Mouse (Mus musculus) forebrain, embryonic 10.5 days (tissue): Measurements from ENCODE around the gene Olfr71. TPM values are rescaled to one million over a fixed set of nuclear protein-coding genes. Genes with fewer than 3 reads are reported as not detected.

Experiments
- DNase-seq: peaks from one replicate; pipeline ENCODE4 v3.0.0-alpha.2; 2017; ENCODE audit warnings: low spot score; ENCODE audit errors: extremely low spot score
- H3K27ac ChIP-seq: fragments of 300-500 bp; sonication (generic); 2 replicates; pipeline ENCODE4 v1.5.1; 2016; ENCODE audit warnings: mild to moderate bottlenecking
- H3K27me3 ChIP-seq: fragments of 300-500 bp; sonication (generic); 2 replicates; pipeline ENCODE4 v1.6.1; 2016; ENCODE audit warnings: mild to moderate bottlenecking; ENCODE audit not compliant: poor library complexity, severe bottlenecking
- H3K36me3 ChIP-seq: fragments of 300-500 bp; sonication (generic); replicated peaks from 2 replicates; pipeline ENCODE4 v1.6.1; 2016; ENCODE audit warnings: mild to moderate bottlenecking, moderate library complexity
- H3K4me1 ChIP-seq: fragments of 300-500 bp; sonication (generic); 2 replicates; pipeline ENCODE4 v1.6.1; 2016
- H3K4me3 ChIP-seq: fragments of 300-500 bp; sonication (generic); 2 replicates; pipeline ENCODE4 v1.5.1; 2016; ENCODE audit warnings: mild to moderate bottlenecking, moderate library complexity
- H3K9me3 ChIP-seq: fragments of 300-500 bp; sonication (generic); 2 replicates; pipeline ENCODE4 v1.6.1; 2016; ENCODE audit warnings: mild to moderate bottlenecking, moderate library complexity
- WGBS: fragments of 180-500 bp; shearing (Covaris S2); methylation state at CpG from one replicate; pipeline ENCODE4 v1.1.7; 2016; 5-methylcytosine and 5-hydroxymethylcytosine counted together
- polyA plus RNA-seq: library from polyadenylated mRNA; unstranded; fragments of >200 nt; fragmentation: Nextera tagmentation; extraction: Ambion mirVana; gene quantifications from 2 replicates; pipeline ENCODE4 v1.2.1, GENCODE M21; 2016

The Olfr71 gene
- polyA plus RNA-seq, result not detected in 2 replicates

- DNase-seq, result no peak
- Histone ChIP-seq H3K4me1 (peaks cover 4% of the 10 kb centered on the region), H3K9me3 (no peaks in the 10 kb centered on the region), H3K4me3 (no peak within 1 kb of the TSS), H3K27me3 (peaks cover 9% of the 10 kb centered on the region; the same call in 1 of the 2 replicates), H3K36me3 (no peaks in the 10 kb centered on the region), H3K27ac (no peak within 1 kb of the TSS)
- WGBS, result 86% methylated on average over 6 of the region's 6 CpGs
These were observed at the start of gene Olfr71 for GRCm38 (mm10) chr4:43709869-43710268. TSS of gene Olfr71 (minus strand) at chr4:43710255.

DNA sequence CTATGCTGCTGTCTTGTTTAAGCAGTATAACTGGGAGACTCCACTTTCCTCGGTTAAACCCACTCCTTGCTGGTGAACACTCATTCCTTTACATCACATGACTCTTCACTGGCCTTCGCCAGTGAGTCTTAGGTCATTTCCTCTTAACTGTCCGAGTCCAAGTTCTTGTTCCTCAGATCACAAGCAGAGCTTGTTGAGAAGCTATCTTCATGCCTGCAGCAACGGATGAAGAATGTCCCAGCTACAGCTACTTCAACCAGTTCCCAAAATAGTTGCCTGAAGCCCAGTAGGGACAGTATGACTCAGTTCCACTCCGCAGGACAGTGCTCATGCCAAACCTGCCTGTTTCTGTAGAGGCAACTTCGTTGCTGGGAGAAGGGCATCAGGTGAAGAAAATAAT lies 47.2 kb upstream of the Olfr71 start:
- Histone ChIP-seq H3K4me3 (no peak overlapping the region), H3K27ac (no peak overlapping the region)

DNA sequence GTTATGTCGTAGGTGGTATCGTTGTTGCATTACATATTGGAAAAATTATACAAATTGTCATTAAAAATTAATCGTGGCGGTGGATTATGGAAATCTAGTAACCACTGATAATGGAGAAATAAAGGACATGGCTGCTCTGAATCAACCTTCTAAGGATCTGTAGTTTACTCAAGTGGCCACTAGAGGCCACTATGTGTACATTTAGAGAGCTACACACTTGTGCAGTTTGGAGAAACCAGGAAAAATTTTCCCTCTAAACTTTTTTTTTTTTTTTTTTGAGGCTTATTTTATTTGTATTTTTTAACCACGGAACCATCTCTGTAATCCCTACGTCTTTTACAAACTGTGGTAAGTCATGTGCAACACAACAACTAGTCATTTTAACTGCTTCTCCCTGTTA lies 35.1 kb upstream of the Olfr71 start:
- Histone ChIP-seq H3K9me3 (no peaks in the 10 kb centered on the region), H3K27me3 (no peaks in the 10 kb centered on the region), H3K27ac (no peak overlapping the region), H3K4me1 (peaks cover 15% of the 10 kb centered on the region), H3K36me3 (no peaks in the 10 kb centered on the region), H3K4me3 (no peak overlapping the region)
- WGBS, result 24% methylated on average over 6 of the region's 6 CpGs
- no peak for DNase-seq

More for the DNA sequence above, 47.2 kb upstream of the Olfr71 start:
- Histone ChIP-seq H3K4me1 (peaks cover 6% of the 10 kb centered on the region; the same call in 1 of the 2 replicates), H3K27me3 (no peaks in the 10 kb centered on the region), H3K9me3 (no peaks in the 10 kb centered on the region), H3K36me3 (no peaks in the 10 kb centered on the region)
- DNase-seq, result no peak
- 85% methylated on average over 6 of the region's 6 CpGs for WGBS

DNA sequence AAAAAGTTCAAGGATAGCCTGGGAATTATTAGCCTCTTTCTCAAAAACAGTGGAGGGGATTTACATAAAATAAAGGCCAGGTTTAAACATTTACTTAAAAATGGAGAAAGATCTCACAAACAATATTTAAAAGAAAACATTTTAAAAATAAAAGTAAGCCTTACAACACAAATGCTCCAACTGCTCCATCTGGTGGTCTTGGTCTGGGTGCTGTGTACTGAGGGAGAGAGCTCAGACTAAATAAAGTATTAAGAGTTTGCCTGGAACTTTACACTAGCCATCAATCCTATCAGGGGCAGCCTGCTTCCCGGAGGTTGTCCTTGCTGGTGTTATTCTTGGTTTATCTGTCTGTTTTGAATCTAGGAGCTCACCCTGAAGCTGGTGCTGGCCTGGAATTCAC lies 33.0 kb upstream of the Olfr71 start:
- H3K27me3 ChIP-seq, result no peaks in the 10 kb centered on the region
- 63% methylated on average over 1 of the region's 1 CpGs for WGBS

DNA sequence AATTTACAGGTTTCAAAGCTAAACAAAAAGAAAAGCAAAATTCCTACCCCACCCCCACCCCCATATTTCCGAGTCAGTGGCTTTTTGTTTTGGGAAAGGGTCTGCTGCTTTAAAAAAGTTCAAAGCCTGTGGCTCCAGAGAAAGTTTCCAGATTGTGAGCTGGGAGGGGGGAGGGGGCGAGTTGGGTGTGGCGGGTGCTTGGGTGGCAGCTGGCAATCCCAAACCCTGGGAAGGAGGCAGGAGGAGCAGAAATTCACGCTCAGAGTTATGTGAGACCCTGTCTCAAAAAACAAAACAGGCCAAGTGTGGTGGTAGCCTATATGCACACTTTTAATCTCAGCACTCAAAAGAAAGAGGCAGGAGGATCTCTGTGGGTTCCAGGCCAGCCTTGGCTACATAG lies 32.6 kb upstream of the Olfr71 start:
- peaks cover 15% of the 10 kb centered on the region for H3K4me1 ChIP-seq
- no peaks in the 10 kb centered on the region for H3K36me3 ChIP-seq
- no peaks in the 10 kb centered on the region for H3K27me3 ChIP-seq
- no peaks in the 10 kb centered on the region for H3K9me3 ChIP-seq
- 54% methylated on average over 4 of the region's 4 CpGs for WGBS
- DNase-seq, result no peak
- no peak overlapping the region for H3K4me3 ChIP-seq
- H3K27ac ChIP-seq, result no peak overlapping the region

More for the DNA sequence above, 33.0 kb upstream of the Olfr71 start:
- Histone ChIP-seq H3K27ac (no peak overlapping the region), H3K9me3 (no peaks in the 10 kb centered on the region), H3K36me3 (no peaks in the 10 kb centered on the region), H3K4me3 (no peak overlapping the region), H3K4me1 (peaks cover 15% of the 10 kb centered on the region)
- no peak for DNase-seq

- peaks cover 15% of the 10 kb centered on the region for H3K4me1 ChIP-seq
- no peak overlapping the region for H3K4me3 ChIP-seq
- DNase-seq, result no peak
- H3K9me3 ChIP-seq, result no peaks in the 10 kb centered on the region
- no peaks in the 10 kb centered on the region for H3K36me3 ChIP-seq
- H3K27me3 ChIP-seq, result no peaks in the 10 kb centered on the region
- 72% methylated on average over 5 of the region's 5 CpGs for WGBS
- H3K27ac ChIP-seq, result no peak overlapping the region
These were observed 31.5 kb upstream of the Olfr71 start for GRCm38 (mm10) chr4:43741526-43741925.

GRCm38 (mm10) chr4:43738989-43739674 lies 29.1 kb upstream of the Olfr71 start:
- H3K9me3 ChIP-seq, result no peaks in the 10 kb centered on the region
- DNase-seq, result no peak
- WGBS, result 83% methylated on average over 8 of the region's 8 CpGs
- peaks cover 19% of the 10 kb centered on the region for H3K4me1 ChIP-seq
- H3K36me3 ChIP-seq, result no peaks in the 10 kb centered on the region
- no peak overlapping the region for H3K27ac ChIP-seq
- no peak overlapping the region for H3K4me3 ChIP-seq
- no peaks in the 10 kb centered on the region for H3K27me3 ChIP-seq

GRCm38 (mm10) chr4:43737144-43737543 lies 27.1 kb upstream of the Olfr71 start:
- Histone ChIP-seq H3K4me3 (no peak overlapping the region), H3K27me3 (no peaks in the 10 kb centered on the region), H3K36me3 (no peaks in the 10 kb centered on the region), H3K4me1 (peaks cover 16% of the 10 kb centered on the region), H3K9me3 (no peaks in the 10 kb centered on the region), H3K27ac (no peak overlapping the region)
- DNase-seq, result no peak
- 66% methylated on average over 6 of the region's 6 CpGs for WGBS

DNA sequence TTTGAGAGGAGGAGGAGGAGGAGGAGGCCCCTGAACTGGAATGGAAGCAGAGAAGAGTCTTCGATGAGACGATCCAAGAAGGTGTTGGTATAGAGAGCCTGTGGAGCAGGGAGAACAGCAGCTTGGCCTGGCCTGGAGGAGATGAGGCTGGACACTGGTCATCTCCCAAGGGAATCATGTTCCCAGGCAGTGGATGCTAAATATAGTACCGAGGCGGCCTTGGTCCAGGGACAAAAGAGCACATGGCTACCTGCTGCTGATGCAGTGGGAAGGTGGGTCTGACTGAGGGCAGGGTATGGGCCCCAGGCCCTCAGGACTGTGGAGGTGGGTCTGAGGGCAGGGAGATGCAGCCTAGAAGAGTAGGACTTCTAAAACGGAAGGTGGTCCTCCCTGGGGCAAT lies 23.1 kb upstream of the Olfr71 start:
- no peaks in the 10 kb centered on the region for H3K36me3 ChIP-seq
- H3K4me3 ChIP-seq, result no peak overlapping the region
- no peak for DNase-seq
- 85% methylated on average over 5 of the region's 5 CpGs for WGBS
- peaks cover 21% of the 10 kb centered on the region for H3K4me1 ChIP-seq
- no peak overlapping the region for H3K27ac ChIP-seq
- H3K27me3 ChIP-seq, result no peaks in the 10 kb centered on the region
- no peaks in the 10 kb centered on the region for H3K9me3 ChIP-seq

- no peak overlapping the region for H3K27ac ChIP-seq
- no peaks in the 10 kb centered on the region for H3K9me3 ChIP-seq
- DNase-seq, result no peak
- no peaks in the 10 kb centered on the region for H3K27me3 ChIP-seq
- peaks cover 19% of the 10 kb centered on the region for H3K4me1 ChIP-seq
- H3K36me3 ChIP-seq, result no peaks in the 10 kb centered on the region
- H3K4me3 ChIP-seq, result no peak overlapping the region
- WGBS, result 29% methylated on average over 1 of the region's 1 CpGs
These were observed 22.1 kb upstream of the Olfr71 start for GRCm38 (mm10) chr4:43732171-43732570.

GRCm38 (mm10) chr4:43730750-43731297 lies 20.8 kb upstream of the Olfr71 start:
- no peaks in the 10 kb centered on the region for H3K27me3 ChIP-seq
- no peak overlapping the region for H3K4me3 ChIP-seq
- peaks cover 16% of the 10 kb centered on the region for H3K4me1 ChIP-seq
- H3K9me3 ChIP-seq, result no peaks in the 10 kb centered on the region
- no peak for DNase-seq
- WGBS, result 74% methylated on average over 21 of the region's 21 CpGs
- H3K27ac ChIP-seq, result no peak overlapping the region
- no peaks in the 10 kb centered on the region for H3K36me3 ChIP-seq

- H3K27me3 ChIP-seq, result no peaks in the 10 kb centered on the region
- H3K27ac ChIP-seq, result no peak within 1 kb of the TSS
- H3K4me1 ChIP-seq, result peaks cover 12% of the 10 kb centered on the region
- no peak within 1 kb of the TSS for H3K4me3 ChIP-seq
- H3K9me3 ChIP-seq, result no peaks in the 10 kb centered on the region
- H3K36me3 ChIP-seq, result no peaks in the 10 kb centered on the region
- 72% methylated on average over 14 of the region's 14 CpGs for WGBS
- no peak for DNase-seq
These were observed 19.9 kb upstream of the Olfr71 start, which contains the start of gene Spaar for GRCm38 (mm10) chr4:43729794-43730550. TSS of gene Spaar (plus strand) at chr4:43730034.

DNA sequence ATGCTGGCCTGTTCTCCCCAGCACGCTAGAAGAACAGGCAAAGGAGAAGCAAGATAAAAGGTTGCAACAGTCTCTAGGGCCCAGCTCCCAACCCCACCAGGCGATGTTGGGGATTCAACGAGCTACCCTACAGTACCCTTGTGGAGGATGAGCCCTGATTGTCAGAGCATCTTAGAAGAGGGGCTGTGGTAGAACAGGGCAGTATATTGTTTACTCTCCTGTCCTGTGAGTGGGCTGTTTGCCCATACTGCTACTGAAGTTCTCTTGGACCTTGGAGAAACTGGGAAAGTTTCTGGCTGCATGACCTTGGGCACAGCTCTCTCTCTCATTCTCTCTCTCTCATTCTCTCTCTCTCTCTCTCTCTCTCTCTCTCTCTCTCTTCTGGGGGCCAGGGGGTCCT lies 19.1 kb upstream of the Olfr71 start:
- no peak for DNase-seq
- WGBS, result 79% methylated on average over 3 of the region's 3 CpGs
- Histone ChIP-seq H3K4me3 (no peak overlapping the region), H3K27me3 (no peaks in the 10 kb centered on the region), H3K4me1 (peaks cover 12% of the 10 kb centered on the region), H3K9me3 (no peaks in the 10 kb centered on the region), H3K27ac (no peak overlapping the region), H3K36me3 (no peaks in the 10 kb centered on the region)
